Mouse (Mus musculus) hindbrain, embryonic 10.5 days (tissue): Measurements from ENCODE around the gene Cntn5. TPM values are rescaled to one million over a fixed set of nuclear protein-coding genes. Genes with fewer than 3 reads are reported as not detected.

Experiments
- DNase-seq: peaks from one replicate; pipeline ENCODE4 v3.0.0-alpha.2; 2017; ENCODE audit warnings: low spot score
- H3K27ac ChIP-seq: fragments of 300-500 bp; sonication (generic); 2 replicates; pipeline ENCODE4 v1.5.1; 2016; ENCODE audit warnings: mild to moderate bottlenecking, moderate library complexity
- H3K27me3 ChIP-seq: fragments of 300-500 bp; sonication (generic); 2 replicates; pipeline ENCODE4 v1.6.1; 2016; ENCODE audit warnings: mild to moderate bottlenecking; ENCODE audit not compliant: poor library complexity, insufficient read depth, severe bottlenecking
- H3K36me3 ChIP-seq: fragments of 300-500 bp; sonication (generic); 2 replicates; pipeline ENCODE4 v1.6.1; 2016; ENCODE audit warnings: mild to moderate bottlenecking, moderate library complexity
- H3K4me1 ChIP-seq: fragments of 300-500 bp; sonication (generic); replicated peaks from 2 replicates; pipeline ENCODE4 v1.6.1; 2016; ENCODE audit warnings: mild to moderate bottlenecking
- H3K4me3 ChIP-seq: fragments of 300-500 bp; sonication (generic); 2 replicates; pipeline ENCODE4 v1.5.1; 2016; ENCODE audit warnings: mild to moderate bottlenecking, moderate library complexity
- H3K9me3 ChIP-seq: fragments of 300-500 bp; sonication (generic); 2 replicates; pipeline ENCODE4 v1.6.1; 2016; ENCODE audit warnings: mild to moderate bottlenecking, moderate library complexity
- WGBS: fragments of 180-500 bp; shearing (Covaris S2); methylation state at CpG from one replicate; pipeline ENCODE4 v1.1.7; 2016; 5-methylcytosine and 5-hydroxymethylcytosine counted together
- polyA plus RNA-seq: library from polyadenylated mRNA; unstranded; fragments of >200 nt; fragmentation: Nextera tagmentation; extraction: Ambion mirVana; gene quantifications from 2 replicates; pipeline ENCODE4 v1.2.1, GENCODE M21; 2016

Gene Cntn5
- polyA plus RNA-seq, 1 experiment from 2014 or later, result 2.4 TPM

DNA sequence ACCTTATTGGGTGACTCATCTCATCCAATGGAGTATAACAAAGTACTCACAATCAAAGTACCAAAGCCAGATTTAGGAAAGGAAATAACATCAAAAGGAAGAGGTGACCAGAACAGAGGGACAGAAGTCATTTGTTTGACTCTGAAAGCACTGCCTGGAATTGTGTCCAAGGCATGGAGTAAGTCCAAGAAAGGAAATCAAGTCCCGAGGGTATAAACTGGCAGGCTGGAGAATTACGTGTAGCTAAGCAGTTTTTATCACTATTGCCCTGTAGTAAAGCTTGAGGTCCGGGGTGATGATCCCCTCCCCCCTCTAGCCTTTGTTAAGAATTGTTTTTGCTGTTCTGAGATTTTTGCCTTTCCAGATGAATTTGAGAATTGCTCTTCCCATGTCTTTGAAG, 185.6 kb downstream of the Cntn5 start:
- H3K36me3 ChIP-seq, result no peaks in the 10 kb centered on the region
- no peak for DNase-seq
- H3K4me3 ChIP-seq, result no peak overlapping the region
- 78% methylated on average over 3 of the region's 3 CpGs for WGBS
- H3K4me1 ChIP-seq, result no peaks in the 10 kb centered on the region
- no peak overlapping the region for H3K27ac ChIP-seq
- no peaks in the 10 kb centered on the region for H3K27me3 ChIP-seq
- H3K9me3 ChIP-seq, result no peaks in the 10 kb centered on the region

DNA sequence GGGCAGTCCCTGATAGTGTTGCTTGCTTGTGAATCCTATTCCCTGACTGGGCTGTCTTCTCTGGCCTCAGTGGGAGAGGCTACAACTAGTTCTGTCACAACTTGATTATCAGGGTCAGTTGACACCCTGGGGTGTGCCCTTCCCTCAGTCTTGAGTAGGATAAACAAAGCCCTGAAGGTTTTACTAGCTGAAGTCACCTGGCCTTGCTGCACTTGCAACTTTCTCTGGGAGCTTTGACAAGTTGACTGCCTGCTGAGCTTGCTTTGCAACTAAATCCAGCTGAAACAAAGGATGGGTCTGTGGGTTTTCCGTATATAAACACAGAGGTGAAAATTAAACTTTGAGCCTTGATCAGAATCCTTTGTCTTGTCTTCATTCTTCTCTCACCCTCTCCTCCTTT, 190.9 kb downstream of the Cntn5 start:
- WGBS, result 21% methylated on average over 1 of the region's 1 CpGs
- no peaks in the 10 kb centered on the region for H3K9me3 ChIP-seq
- no peaks in the 10 kb centered on the region for H3K4me1 ChIP-seq
- DNase-seq, result no peak
- no peaks in the 10 kb centered on the region for H3K27me3 ChIP-seq
- no peak overlapping the region for H3K27ac ChIP-seq
- no peak overlapping the region for H3K4me3 ChIP-seq
- H3K36me3 ChIP-seq, result no peaks in the 10 kb centered on the region

DNA sequence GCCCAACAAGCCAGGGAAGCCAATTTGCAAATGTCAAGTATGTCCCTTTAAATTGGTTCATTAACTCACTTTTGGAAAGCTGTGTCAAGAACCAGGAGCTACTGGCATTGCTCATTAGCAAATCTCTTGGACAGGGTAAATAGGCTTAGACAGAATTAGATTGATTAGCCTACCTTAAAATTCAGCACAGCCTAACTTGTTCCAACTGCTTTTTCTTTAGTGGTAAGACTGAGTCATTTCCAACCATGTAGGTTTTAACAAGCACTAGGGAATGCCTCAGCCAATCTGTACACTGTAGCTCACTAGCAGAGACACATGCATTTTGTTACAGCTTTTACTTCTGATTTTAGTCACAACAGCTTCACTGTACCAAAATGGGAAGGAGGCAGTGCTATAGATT, 222.9 kb downstream of the Cntn5 start:
- H3K9me3 ChIP-seq, result no peaks in the 10 kb centered on the region
- H3K27me3 ChIP-seq, result no peaks in the 10 kb centered on the region

DNA sequence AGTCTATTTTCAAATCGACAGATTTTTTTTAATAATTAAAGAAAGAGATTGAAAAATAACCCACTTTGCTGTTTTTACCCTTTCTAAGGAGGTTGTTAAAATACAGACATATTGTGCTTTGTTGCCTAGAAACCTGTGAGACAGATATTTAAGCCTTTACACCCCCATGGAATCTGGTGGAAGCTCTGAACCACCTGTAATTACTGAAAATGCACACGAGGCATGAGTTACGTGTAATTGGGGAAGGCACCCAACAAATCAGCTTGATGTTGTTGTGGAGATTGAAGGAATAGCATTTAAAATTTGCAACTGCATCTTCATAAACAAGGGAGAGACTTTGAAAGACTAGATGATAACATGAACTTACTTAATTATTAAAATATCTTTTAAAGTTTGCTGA, 223.4 kb downstream of the Cntn5 start:
- H3K27me3 ChIP-seq, result no peaks in the 10 kb centered on the region
- H3K4me1 ChIP-seq, result no peaks in the 10 kb centered on the region
- 82% methylated on average over 3 of the region's 3 CpGs for WGBS
- H3K9me3 ChIP-seq, result no peaks in the 10 kb centered on the region
- H3K4me3 ChIP-seq, result no peak overlapping the region
- no peak overlapping the region for H3K27ac ChIP-seq
- no peak for DNase-seq
- no peaks in the 10 kb centered on the region for H3K36me3 ChIP-seq

More for the DNA sequence above, 222.9 kb downstream of the Cntn5 start:
- Histone ChIP-seq H3K4me1 (no peaks in the 10 kb centered on the region), H3K36me3 (no peaks in the 10 kb centered on the region), H3K27ac (no peak overlapping the region), H3K4me3 (no peak overlapping the region)
- no peak for DNase-seq

DNA sequence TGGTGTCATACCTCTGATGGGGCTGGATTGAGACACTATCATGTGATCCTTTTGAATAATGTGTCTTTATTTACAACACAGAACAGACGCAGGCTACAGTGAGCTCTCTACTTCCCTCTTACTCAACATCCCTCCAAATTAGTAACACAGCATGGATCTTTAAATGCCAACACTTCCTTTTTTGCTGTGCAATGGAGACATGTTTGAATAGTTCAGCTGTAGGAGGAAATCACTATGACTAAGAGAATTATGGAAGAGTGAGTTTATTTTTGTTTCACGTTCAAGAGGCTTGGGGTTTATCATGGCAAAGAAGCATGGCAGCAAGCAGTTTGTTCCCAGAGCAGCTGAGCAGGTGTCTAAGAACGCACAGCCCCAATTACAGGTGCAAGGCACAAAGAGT, 235.9 kb downstream of the Cntn5 start:
- no peak for DNase-seq
- Histone ChIP-seq H3K27ac (no peak overlapping the region), H3K9me3 (no peaks in the 10 kb centered on the region), H3K4me3 (no peak overlapping the region), H3K4me1 (no peaks in the 10 kb centered on the region), H3K27me3 (no peaks in the 10 kb centered on the region), H3K36me3 (no peaks in the 10 kb centered on the region)
- WGBS, result 80% methylated on average over 3 of the region's 3 CpGs

GRCm38 (mm10) chr9:10667438-10667837, 237.1 kb downstream of the Cntn5 start:
- no peak for DNase-seq

GRCm38 (mm10) chr9:10665756-10666155, 238.8 kb downstream of the Cntn5 start:
- no peaks in the 10 kb centered on the region for H3K9me3 ChIP-seq
- H3K4me3 ChIP-seq, result no peak overlapping the region
- no peak for DNase-seq
- H3K27me3 ChIP-seq, result no peaks in the 10 kb centered on the region
- no peaks in the 10 kb centered on the region for H3K4me1 ChIP-seq
- no peak overlapping the region for H3K27ac ChIP-seq
- no peaks in the 10 kb centered on the region for H3K36me3 ChIP-seq

More at GRCm38 (mm10) chr9:10667438-10667837, 237.1 kb downstream of the Cntn5 start:
- Histone ChIP-seq H3K27me3 (no peaks in the 10 kb centered on the region), H3K27ac (no peak overlapping the region), H3K36me3 (no peaks in the 10 kb centered on the region), H3K4me3 (no peak overlapping the region), H3K4me1 (no peaks in the 10 kb centered on the region), H3K9me3 (no peaks in the 10 kb centered on the region)
- WGBS, result 62% methylated on average over 4 of the region's 4 CpGs

GRCm38 (mm10) chr9:10663101-10663500, 241.5 kb downstream of the Cntn5 start:
- Histone ChIP-seq H3K36me3 (no peaks in the 10 kb centered on the region), H3K9me3 (no peaks in the 10 kb centered on the region), H3K4me3 (no peak overlapping the region), H3K27me3 (no peaks in the 10 kb centered on the region), H3K27ac (no peak overlapping the region), H3K4me1 (no peaks in the 10 kb centered on the region)
- DNase-seq, result no peak
- WGBS, result 75% methylated on average over 2 of the region's 2 CpGs

DNA sequence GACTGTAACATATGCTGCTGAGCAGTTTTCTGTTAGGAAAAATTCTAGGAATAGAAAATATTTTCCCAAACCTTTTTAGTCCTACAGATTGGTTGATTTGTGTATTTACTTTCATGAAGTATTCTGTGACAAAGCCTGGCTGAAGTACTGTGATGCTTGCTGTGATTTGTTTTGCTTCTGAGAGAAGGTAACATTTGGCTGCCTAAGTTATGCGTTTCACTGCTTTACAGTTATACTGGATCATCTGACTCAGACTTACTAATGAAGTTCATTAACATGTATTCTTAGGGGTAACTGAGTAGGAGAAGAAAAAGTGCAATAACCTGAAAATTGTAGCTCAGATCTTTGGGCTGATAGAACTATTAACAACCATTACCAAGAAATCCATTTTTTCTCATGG, 245.1 kb downstream of the Cntn5 start:
- WGBS, result 86% methylated on average over 1 of the region's 1 CpGs
- Histone ChIP-seq H3K27ac (no peak overlapping the region), H3K4me1 (no peaks in the 10 kb centered on the region), H3K4me3 (no peak overlapping the region), H3K36me3 (no peaks in the 10 kb centered on the region), H3K27me3 (no peaks in the 10 kb centered on the region), H3K9me3 (no peaks in the 10 kb centered on the region)
- no peak for DNase-seq

GRCm38 (mm10) chr9:10658086-10658485, 246.5 kb downstream of the Cntn5 start:
- no peak for DNase-seq
- no peak overlapping the region for H3K4me3 ChIP-seq
- no peak overlapping the region for H3K27ac ChIP-seq
- no peaks in the 10 kb centered on the region for H3K4me1 ChIP-seq
- 92% methylated on average over 1 of the region's 1 CpGs for WGBS
- H3K9me3 ChIP-seq, result no peaks in the 10 kb centered on the region
- H3K27me3 ChIP-seq, result no peaks in the 10 kb centered on the region
- H3K36me3 ChIP-seq, result no peaks in the 10 kb centered on the region

DNA sequence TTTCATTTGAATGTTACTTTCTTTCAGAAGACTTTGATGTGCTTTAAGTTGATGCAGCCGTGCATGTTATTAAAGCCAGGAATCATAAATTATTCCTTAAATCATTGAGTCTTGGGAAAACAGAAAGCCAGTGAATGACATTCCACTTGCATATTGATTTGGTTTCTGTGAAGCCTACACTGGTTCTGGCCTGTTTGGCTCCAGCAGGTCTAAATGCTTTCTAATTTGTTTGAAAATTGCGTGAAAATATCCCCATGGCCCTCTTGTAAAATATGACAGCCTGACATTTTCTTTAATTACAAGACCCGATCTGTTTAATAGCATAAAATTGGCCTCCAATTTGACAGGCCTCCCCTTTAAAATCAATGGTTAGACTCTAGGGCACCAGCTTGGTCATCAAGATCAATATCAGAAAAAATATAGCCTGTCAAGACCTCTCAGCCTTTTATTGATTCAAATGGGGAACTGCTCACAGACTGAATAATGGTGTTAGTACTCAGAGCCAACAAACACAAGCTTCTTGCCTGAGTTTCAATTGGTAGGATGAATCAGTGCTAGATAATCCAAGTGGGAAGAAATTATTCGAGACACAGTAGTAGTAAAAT, 247.3 kb downstream of the Cntn5 start:
- no peaks in the 10 kb centered on the region for H3K9me3 ChIP-seq
- no peaks in the 10 kb centered on the region for H3K4me1 ChIP-seq
- no peaks in the 10 kb centered on the region for H3K27me3 ChIP-seq
- H3K36me3 ChIP-seq, result no peaks in the 10 kb centered on the region
- H3K27ac ChIP-seq, result no peak overlapping the region
- H3K4me3 ChIP-seq, result no peak overlapping the region
- DNase-seq, result no peak
- WGBS, result 74% methylated on average over 4 of the region's 4 CpGs

- Histone ChIP-seq H3K36me3 (no peaks in the 10 kb centered on the region), H3K4me1 (no peaks in the 10 kb centered on the region), H3K27ac (no peak overlapping the region), H3K9me3 (no peaks in the 10 kb centered on the region), H3K4me3 (no peak overlapping the region), H3K27me3 (no peaks in the 10 kb centered on the region)
- WGBS, result 81% methylated on average over 1 of the region's 1 CpGs
- DNase-seq, result no peak
These were observed 253.9 kb downstream of the Cntn5 start for GRCm38 (mm10) chr9:10650632-10651031.

GRCm38 (mm10) chr9:10645951-10646350, 258.6 kb downstream of the Cntn5 start:
- DNase-seq, result no peak
- H3K4me3 ChIP-seq, result no peak overlapping the region
- 92% methylated on average over 5 of the region's 5 CpGs for whole genome bisulfite sequencing
- H3K27me3 ChIP-seq, result no peaks in the 10 kb centered on the region
- H3K9me3 ChIP-seq, result no peaks in the 10 kb centered on the region
- H3K4me1 ChIP-seq, result no peaks in the 10 kb centered on the region
- H3K27ac ChIP-seq, result no peak overlapping the region
- no peaks in the 10 kb centered on the region for H3K36me3 ChIP-seq
